14 mouse cellular contexts compared by ENCODE assay signal in genomic region chr13:37784226-37784625, GRCm38 (mm10). TPM values are rescaled to one million over a fixed set of nuclear protein-coding genes. Genes with fewer than 3 reads are reported as not detected.
DNase-seq lines count a peak whose midpoint lies in the region; ATAC-seq and TF ChIP-seq lines count a peak whose summit lies in the region.
"Had no signal": no experiment of that assay in that cellular context is flagged by ENCODE, and none has a peak within 500 bp of the region (broad histone marks: within the 10 kb centered on the region; RNA-seq: fewer than 3 reads in every experiment).

No protein-coding gene starts in this region.

- no peaks in the 10 kb centered on the region for H3K9me3 ChIP-seq in midbrain, embryonic 14.5 days (ENCODE audit: control insufficient read depth, low read length)
- H3K9me3 ChIP-seq: forebrain, embryonic 12.5 days; hindbrain, embryonic 13.5 days; kidney, embryonic 15.5 days had no signal

- peak; percentile 22 to 58; a peak in 1 of 4 replicates for ATAC-seq in hematopoietic stem cell, adult 5-6 weeks (replicated peaks in 1 of 2; ENCODE audit: insufficient read depth in 1 of 2, low FRiP score in 2 of 2, low TSS enrichment in 1 of 2, low read depth in 1 of 2, poor library complexity in 2 of 2, severe bottlenecking in 2 of 2)
- ATAC-seq in megakaryocyte, adult 5-6 weeks (ENCODE audit: poor library complexity, severe bottlenecking), result peak; percentile 78
- no peak for ATAC-seq in midbrain, embryonic 14.5 days (ENCODE audit: low FRiP score, low TSS enrichment)
- ATAC-seq in frontal cortex, adult (ENCODE audit: low TSS enrichment), result no peak

- H3K27me3 ChIP-seq in C2C12 (ENCODE audit: control insufficient read depth, insufficient read depth, insufficient read length), result no peaks in the 10 kb centered on the region
- H3K27me3 ChIP-seq in midbrain, embryonic 14.5 days (ENCODE audit: control insufficient read depth, insufficient read depth, low read length), result peaks cover 7% of the 10 kb centered on the region; the same call in 1 of the 2 replicates

- DNase-seq in gastrocnemius, adult 18-20 months (ENCODE audit: low spot score), result peak; percentile 51
- DNase-seq in gastrocnemius, postnatal 10 days, result no peak
- no peak for DNase-seq in midbrain, embryonic 14.5 days
- no peak for DNase-seq in right cerebral cortex, adult 18-20 months
- DNase-seq: B cell, adult 2 months; cerebellum, adult 8-10 months; gastrocnemius, postnatal 25 days had no signal

- WGBS in midbrain, embryonic 14.5 days, result 89% methylated on average over 7 of the region's 7 CpGs

- H3K4me3 ChIP-seq in C2C12 (ENCODE audit: insufficient read depth, poor library complexity, severe bottlenecking), result no peak overlapping the region
- H3K4me3 ChIP-seq in midbrain, embryonic 14.5 days (replicated peaks; ENCODE audit: low read depth, low read length), result no peak overlapping the region
- H3K4me3 ChIP-seq: forebrain, embryonic 12.5 days; hindbrain, embryonic 13.5 days; kidney, embryonic 15.5 days had no signal

- no peak for TF ChIP-seq CTCF in C2C12 (IDR thresholded peaks at IDR 0.05; ENCODE audit: control insufficient read depth, insufficient read depth, insufficient read length)

- H3K9ac ChIP-seq in midbrain, embryonic 14.5 days (replicated peaks; ENCODE audit: low read length), result no peak overlapping the region
- H3K9ac ChIP-seq: forebrain, embryonic 12.5 days; hindbrain, embryonic 13.5 days; kidney, embryonic 15.5 days had no signal

- H3ac ChIP-seq in C2C12 (ENCODE audit: control insufficient read depth, insufficient read length, low read depth), result no peak overlapping the region

- no peak overlapping the region for H3K27ac ChIP-seq in midbrain, embryonic 14.5 days (replicated peaks; ENCODE audit: low read depth, low read length)
- H3K27ac ChIP-seq: forebrain, embryonic 12.5 days; hindbrain, embryonic 13.5 days; kidney, embryonic 15.5 days had no signal

- no peaks in the 10 kb centered on the region for H3K36me3 ChIP-seq in C2C12 (ENCODE audit: control insufficient read depth, insufficient read depth)
- H3K36me3 ChIP-seq in midbrain, embryonic 14.5 days (ENCODE audit: control insufficient read depth, insufficient read depth, low read length), result no peaks in the 10 kb centered on the region
- H3K36me3 ChIP-seq: forebrain, embryonic 12.5 days; hindbrain, embryonic 13.5 days; kidney, embryonic 15.5 days had no signal

- H3K4me1 ChIP-seq in midbrain, embryonic 14.5 days (ENCODE audit: control insufficient read depth, insufficient read depth, low read length), result no peaks in the 10 kb centered on the region

- H3K79me3 ChIP-seq in C2C12 (ENCODE audit: low read depth), result no peaks in the 10 kb centered on the region

- no peaks in the 10 kb centered on the region for H3K79me2 ChIP-seq in C2C12 (ENCODE audit: control insufficient read depth, insufficient read depth)

- no peak overlapping the region for H3K4me2 ChIP-seq in midbrain, embryonic 14.5 days (ENCODE audit: low read length)
- H3K4me2 ChIP-seq: forebrain, embryonic 12.5 days; hindbrain, embryonic 13.5 days; kidney, embryonic 15.5 days had no signal

TF ChIP-seq in C2C12, 6 proteins besides CTCF, POLR2A, EP300 and RAD21:
- peak; percentile 98 for TF ChIP-seq CEBPB (IDR thresholded peaks at IDR 0.05; ENCODE audit: low read depth)
- TF ChIP-seq USF1 (IDR thresholded peaks at IDR 0.05; ENCODE audit: low read depth), result no peak
- TF ChIP-seq MYOD1 (IDR thresholded peaks at IDR 0.05; ENCODE audit: control insufficient read depth, insufficient read length, low read depth), result peak; percentile 21
- peak; percentile 77 for TF ChIP-seq MAX (IDR thresholded peaks at IDR 0.05)
- peak; percentile 60 for TF ChIP-seq FOSL1 (IDR thresholded peaks at IDR 0.05; ENCODE audit: insufficient read depth, low read length, poor library complexity, severe bottlenecking)
- no peak for TF ChIP-seq MYOG (IDR thresholded peaks at IDR 0.05; ENCODE audit: control insufficient read depth, extremely low read depth, insufficient read length)

RNA-seq across cellular contexts. Expression of gene Rreb1, which starts 6.0 kb away (rescaled TPM):
- total RNA-seq in gastrocnemius, adult 18-20 months (2021), result 10 to 100 TPM; 25.9 to 32.7 TPM
- 10 to 100 TPM; 33.1 to 45.5 TPM for total RNA-seq in gastrocnemius, postnatal 10 days (2021)
- 6.0 TPM for polyA plus RNA-seq in C2C12 (2012; fragmentation: generic; extraction: Trizol)
- total RNA-seq in hematopoietic stem cell, adult 5-6 weeks (2017), result 25.5 and 25.9 TPM in 2 replicates
- total RNA-seq in megakaryocyte, adult 5-6 weeks (2015), result 27.0 and 33.7 TPM in 2 replicates
- total RNA-seq in megakaryocyte, adult 5-6 weeks (2017), result 10.0 and 12.7 TPM in 2 replicates
- 1.8 and 3.9 TPM in 2 replicates for polyA plus RNA-seq in midbrain, embryonic 14.5 days (2014; fragmentation: Nextera tagmentation; extraction: Ambion mirVana)

Comparison
In these comparisons a context has a peak if more than half of its experiments do, and no peak if none do; other contexts are left out.
1. ATAC-seq: peak in hematopoietic stem cell, adult 5-6 weeks (2 of 2) and megakaryocyte, adult 5-6 weeks (single experiment); none in midbrain, embryonic 14.5 days (single experiment) and frontal cortex, adult (single experiment).